Mouse (Mus musculus): ENCODE measurements around the gene Them7. TPM values are rescaled to one million over a fixed set of nuclear protein-coding genes. Genes with fewer than 3 reads are reported as not detected.
A peak's percentile ranks its signal among the peaks of the same experiment; 100 is the strongest.

Them7 gene
- total RNA-seq, 2 experiments from 2014 or later: not detected

GRCm38 (mm10) chr2:105408511-105408910 lies 184.4 kb downstream of the Them7 start:
- DNase-seq (ENCODE audit: low spot score in 2 of 2): peak in 1 of 2 experiments; percentile 21

GRCm38 (mm10) chr2:105409253-105409652 lies 185.1 kb downstream of the Them7 start:
- DNase-seq (ENCODE audit: low spot score in 2 of 2): no peak

DNA sequence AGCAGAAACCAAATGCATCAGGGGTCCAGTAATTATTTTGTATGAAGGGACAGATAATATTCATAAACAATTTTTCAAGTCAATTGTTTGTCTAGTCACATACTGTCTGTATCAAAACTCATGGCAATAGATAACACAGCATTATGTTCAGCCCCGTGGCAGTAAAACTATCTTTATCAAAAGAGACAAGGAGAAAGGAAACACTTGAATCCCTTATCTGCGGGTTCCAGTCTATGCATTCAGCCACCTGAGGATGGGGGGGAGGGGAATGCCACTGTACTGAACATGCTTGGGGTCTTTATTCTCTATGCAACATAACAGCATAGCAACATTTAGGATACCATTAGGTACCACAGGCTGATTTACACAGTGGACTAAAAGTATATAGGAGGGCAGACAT lies 190.2 kb downstream of the Them7 start:
- no peak for DNase-seq (ENCODE audit: low spot score in 2 of 2)

DNA sequence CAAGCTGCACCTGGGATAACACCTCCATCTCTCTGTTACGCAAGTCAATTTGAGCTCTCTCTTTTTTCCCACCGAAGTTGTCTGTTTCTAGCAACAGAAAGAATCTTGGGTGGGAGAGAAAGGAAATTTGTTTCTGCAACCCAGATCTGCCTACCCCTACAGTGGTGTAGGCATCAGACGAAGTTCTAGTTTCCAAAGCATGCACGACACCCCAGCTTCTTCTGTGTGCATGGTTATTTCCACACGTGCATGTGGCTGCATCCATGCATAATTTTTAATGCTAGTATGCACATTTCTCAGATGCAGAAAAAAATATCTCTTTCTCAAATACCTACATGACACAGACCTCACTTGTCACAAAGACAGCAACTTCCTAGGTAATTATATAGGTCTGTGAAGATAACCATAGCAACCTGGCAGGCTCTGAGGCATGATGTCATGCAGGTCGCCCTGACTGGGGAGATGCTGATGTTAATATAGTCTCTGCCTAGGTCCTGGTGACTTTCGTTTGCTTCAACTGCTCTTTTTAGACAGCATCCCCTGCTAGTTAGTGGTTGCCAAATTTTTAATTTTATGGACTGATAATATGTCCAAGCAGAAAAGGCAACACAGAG lies 192.0 kb downstream of the Them7 start:
- no peak for DNase-seq (ENCODE audit: low spot score in 2 of 2)

GRCm38 (mm10) chr2:105416660-105417348 lies 192.7 kb downstream of the Them7 start:
- DNase-seq (ENCODE audit: low spot score in 2 of 2): peak in 1 of 2 experiments; percentile 30

GRCm38 (mm10) chr2:105417663-105418062 lies 193.5 kb downstream of the Them7 start:
- DNase-seq (ENCODE audit: low spot score in 2 of 2): no peak

DNA sequence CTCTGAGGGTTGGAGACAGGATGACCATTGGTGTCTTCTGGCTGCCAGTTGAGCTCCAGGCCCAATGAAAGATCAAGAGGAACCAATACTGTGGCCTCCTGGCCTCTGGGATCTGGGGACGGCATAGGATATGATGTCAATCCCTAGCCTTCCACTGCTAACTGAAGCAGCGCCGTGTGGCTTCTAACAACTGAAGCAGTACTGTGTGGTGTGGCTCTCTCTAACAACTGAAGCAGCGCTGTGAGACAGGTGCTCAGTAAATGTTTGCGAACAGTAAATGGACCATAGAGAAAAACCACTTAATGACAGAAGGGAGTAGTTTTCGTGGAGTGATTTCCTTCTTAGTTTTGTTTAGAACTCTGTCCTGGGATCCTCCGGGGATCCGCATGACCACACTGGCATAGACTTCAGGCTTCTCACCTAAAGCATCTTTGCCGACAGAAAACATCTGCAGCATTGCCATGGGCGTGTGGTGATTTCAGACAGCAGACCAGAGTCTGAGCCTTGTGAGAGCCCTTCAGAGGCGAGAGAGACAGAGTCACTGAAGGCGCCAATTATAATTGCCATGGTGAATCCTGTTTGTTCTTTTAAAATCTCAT lies 194.6 kb downstream of the Them7 start:
- no peak for DNase-seq (ENCODE audit: low spot score in 2 of 2)

DNA sequence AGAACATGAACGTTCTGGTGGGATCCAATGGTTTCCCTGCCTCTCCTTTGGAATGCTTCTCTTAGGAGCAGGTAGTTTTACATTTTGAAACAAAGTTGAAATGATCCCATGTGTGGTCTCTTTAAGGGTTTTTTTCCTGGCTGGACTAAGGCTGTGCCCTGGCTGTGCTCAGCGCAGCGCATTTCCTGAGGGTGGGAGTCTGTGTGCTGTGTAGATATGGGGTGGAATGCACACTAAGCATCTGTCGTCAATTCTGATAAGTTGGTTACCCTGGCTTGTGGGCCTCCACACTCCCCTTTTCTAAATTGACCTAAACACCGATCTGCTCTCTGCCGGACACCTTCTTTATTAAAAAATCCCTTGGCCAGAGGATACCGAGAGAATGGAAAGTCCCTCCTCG lies 203.3 kb downstream of the Them7 start:
- no peak for DNase-seq (ENCODE audit: low spot score in 2 of 2)

- peak; percentile 48 to 76 for DNase-seq (ENCODE audit: low spot score in 2 of 2)
Observed at GRCm38 (mm10) chr2:105428029-105428428, 203.9 kb downstream of the Them7 start.

DNA sequence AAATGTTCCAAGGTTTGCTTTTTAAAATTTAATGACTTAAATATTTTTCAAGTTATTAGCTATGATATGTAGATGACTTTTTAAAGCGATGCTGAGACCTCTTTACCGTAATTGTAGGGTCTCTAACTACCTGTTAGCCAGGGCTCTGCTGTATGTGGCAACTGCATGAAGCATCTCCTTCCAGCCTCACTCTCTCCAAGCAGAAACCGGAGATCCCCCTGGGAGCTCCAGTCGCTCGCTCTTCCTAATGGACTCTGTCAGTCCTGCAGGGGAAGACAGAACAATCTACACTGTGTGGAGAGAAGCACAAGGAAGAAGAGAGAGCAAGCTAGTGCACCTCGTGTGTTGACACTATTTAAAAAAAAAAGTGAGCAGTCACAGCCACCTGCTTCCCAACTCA lies 204.3 kb downstream of the Them7 start:
- DNase-seq (ENCODE audit: low spot score in 2 of 2): no peak

Other genes with a start within 250 kb of the Them7 start
- gene Eif3m, start 207.2 kb upstream of the Them7 start, total RNA-seq (2021): 10 to 100 TPM; 90.1 to 98.3 TPM
- gene Gm11060, start 132.3 kb upstream of the Them7 start, total RNA-seq (2021): not detected
- under 1 TPM in 1 of 2 experiments, not detected in 1; 0.24 TPM for gene Wt1, start 97.8 kb upstream of the Them7 start, total RNA-seq (2021)
- 10 to 100 TPM; 17.3 to 18.0 TPM for gene Rcn1, start 175.0 kb downstream of the Them7 start, total RNA-seq (2021)